Mouse (Mus musculus) olfactory bulb, adult 2 months (tissue): ENCODE measurements around the gene Yod1. TPM values are rescaled to one million over a fixed set of nuclear protein-coding genes. Genes with fewer than 3 reads are reported as not detected.
A peak's percentile ranks its signal among the peaks of the same experiment; 100 is the strongest.

Experiments used
- H3K27ac ChIP-seq: fragments of 200-500 bp; 2 replicates; pipeline ENCODE4 v1.5.1; 2012; ENCODE audit warnings: low read depth, low read length; ENCODE audit not compliant: insufficient read depth
- H3K4me1 ChIP-seq: fragments of 200-500 bp; 2 replicates; pipeline ENCODE4 v1.6.1; 2012; ENCODE audit warnings: low read length; ENCODE audit not compliant: control insufficient read depth, insufficient read depth
- H3K4me3 ChIP-seq: fragments of 200-500 bp; 2 replicates; pipeline ENCODE4 v1.5.1; 2012; ENCODE audit warnings: mild to moderate bottlenecking, low read depth, low read length, moderate library complexity; ENCODE audit not compliant: insufficient read depth
- CTCF ChIP-seq: fragments of 200-500 bp; IDR thresholded peaks from 2 replicates; pipeline ENCODE4 v1.5.1; 2012; ENCODE audit warnings: low read depth, mild to moderate bottlenecking, low read length, moderate library complexity; ENCODE audit not compliant: insufficient read depth
- POLR2A ChIP-seq: fragments of 200-500 bp; IDR thresholded peaks from 2 replicates; pipeline ENCODE4 v1.6.1; 2012; ENCODE audit warnings: mild to moderate bottlenecking, low read depth, low read length, moderate library complexity; ENCODE audit not compliant: insufficient read depth
- WGBS: fragments of 180-500 bp; shearing (Covaris S2); methylation state at CpG from one replicate; pipeline ENCODE4 v1.1.7; 2018; 5-methylcytosine and 5-hydroxymethylcytosine counted together
- polyA plus RNA-seq: library from polyadenylated mRNA; stranded (reverse); fragments of >200 nt; gene quantifications from 2 replicates; pipeline ENCODE4 v1.2.4, GENCODE M21; 2012; ENCODE audit warnings: low replicate concordance; ENCODE audit not compliant: missing spikeins, insufficient read depth, insufficient read length

The Yod1 gene
- polyA plus RNA-seq, 1 experiment, result not detected

- Histone ChIP-seq H3K4me3 (no peak overlapping the region), H3K4me1 (no peaks in the 10 kb centered on the region; the same call in 1 of the 2 replicates), H3K27ac (no peak overlapping the region)
- TF ChIP-seq POLR2A (no peak), CTCF (no peak)
- 92% methylated on average over 22 of the region's 22 CpGs for WGBS
Measured at GRCm38 (mm10) chr1:130710283-130711080, 6.6 kb upstream of the Yod1 start.

- Histone ChIP-seq H3K4me1 (no peaks in the 10 kb centered on the region; the same call in 1 of the 2 replicates), H3K27ac (no peak overlapping the region), H3K4me3 (no peak overlapping the region)
- 61% methylated on average over 4 of the region's 4 CpGs for WGBS
- TF ChIP-seq CTCF (no peak), POLR2A (no peak)
Measured at GRCm38 (mm10) chr1:130714046-130714445, 3.1 kb upstream of the Yod1 start.

- under 1% methylated on average over 38 of the region's 38 CpGs for WGBS
- Histone ChIP-seq H3K4me3 (peak within 1 kb of the TSS; percentile 67), H3K4me1 (no peaks in the 10 kb centered on the region; the same call in 1 of the 2 replicates), H3K27ac (peak within 1 kb of the TSS; percentile 57)
- TF ChIP-seq CTCF (no peak), POLR2A (peak; percentile 55; the same call in 1 of the 2 replicates)
Measured at GRCm38 (mm10) chr1:130715561-130716217, 1.4 kb upstream of the Yod1 start, which contains the start of gene Gm29427. Gene Gm29427, minus strand, starts transcription at chr1:130715799.

GRCm38 (mm10) chr1:130716218-130716512 is 962 bp upstream of the Yod1 start:
- WGBS, result 0% methylated on average over 3 of the region's 3 CpGs
- Histone ChIP-seq H3K27ac (peak overlapping the region; percentile 57), H3K4me1 (no peaks in the 10 kb centered on the region; the same call in 1 of the 2 replicates), H3K4me3 (peak overlapping the region; percentile 67)
- TF ChIP-seq POLR2A, result no peak
- no peak for TF ChIP-seq CTCF

GRCm38 (mm10) chr1:130716513-130717290 is 425 bp upstream of the Yod1 start:
- H3K4me1 ChIP-seq, result no peaks in the 10 kb centered on the region; the same call in 1 of the 2 replicates
- peak overlapping the region; percentile 57 for H3K27ac ChIP-seq
- WGBS, result under 1% methylated on average over 42 of the region's 42 CpGs
- H3K4me3 ChIP-seq, result peak overlapping the region; percentile 67
- TF ChIP-seq CTCF (no peak), POLR2A (0 out of 2 replicates have a peak, but pooled peaks have one; percentile 1)

- WGBS, result 87% methylated on average over 5 of the region's 5 CpGs
- Histone ChIP-seq H3K4me1 (no peaks in the 10 kb centered on the region), H3K4me3 (no peak overlapping the region), H3K27ac (no peak overlapping the region)
- no peak for TF ChIP-seq POLR2A
- no peak for TF ChIP-seq CTCF
Measured at GRCm38 (mm10) chr1:130724206-130724605, 7.1 kb downstream of the Yod1 start.

GRCm38 (mm10) chr1:130726396-130726795 is 9.3 kb downstream of the Yod1 start:
- Histone ChIP-seq H3K4me3 (no peak overlapping the region), H3K27ac (no peak overlapping the region), H3K4me1 (no peaks in the 10 kb centered on the region)
- TF ChIP-seq CTCF (no peak), POLR2A (no peak)
- 56% methylated on average over 2 of the region's 2 CpGs for WGBS

GRCm38 (mm10) chr1:130728070-130728469 is 10.9 kb downstream of the Yod1 start:
- 53% methylated on average over 1 of the region's 1 CpGs for WGBS
- Histone ChIP-seq H3K27ac (no peak overlapping the region), H3K4me3 (no peak overlapping the region), H3K4me1 (peaks cover 2% of the 10 kb centered on the region; the same call in 1 of the 2 replicates)
- TF ChIP-seq CTCF (no peak), POLR2A (no peak)
